Mouse (Mus musculus): ENCODE measurements around the gene Chst11.

Chst11 gene

DNA sequence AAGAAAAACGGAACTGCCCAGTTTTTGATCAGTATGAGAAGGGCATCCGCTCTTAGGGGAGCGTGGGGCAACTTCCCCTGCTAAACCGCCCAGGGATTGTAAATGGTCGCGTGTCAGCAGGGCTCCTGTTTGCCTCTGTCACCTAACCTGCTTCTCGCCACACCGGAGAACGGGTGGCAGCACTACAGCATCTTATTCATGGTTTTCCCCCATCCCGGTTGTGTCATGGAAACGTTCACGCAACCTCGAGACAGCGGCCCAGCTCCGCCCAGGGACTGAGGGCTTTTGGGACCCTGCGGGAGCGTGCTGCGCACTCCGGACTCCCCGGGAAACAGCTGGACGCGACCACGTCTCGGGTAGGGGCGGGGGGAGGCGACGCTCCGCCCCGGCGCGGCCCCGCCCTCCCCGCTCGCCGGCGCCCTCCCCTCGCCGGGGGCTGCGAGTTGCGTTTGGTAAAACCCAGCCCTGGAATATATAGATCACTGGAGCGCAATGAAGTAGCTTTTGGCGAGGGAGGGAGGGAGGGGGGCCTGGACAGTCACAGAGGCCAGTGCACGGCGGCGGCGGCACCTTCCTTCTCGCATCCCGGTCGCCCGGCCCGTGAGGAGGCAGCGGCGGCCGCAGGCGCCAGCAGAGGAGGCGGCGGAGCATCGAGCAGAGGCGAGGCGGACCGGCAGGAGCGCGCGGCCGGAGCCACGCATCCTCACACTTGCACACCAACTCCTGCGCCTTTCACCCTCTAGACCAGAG, at the start of gene Chst11:
TSS of gene Chst11 (plus strand) at position 549 of the 750 bp plus-strand sequence.
- peak; percentile 45 for DNase-seq (ENCODE audit: low spot score)

DNA sequence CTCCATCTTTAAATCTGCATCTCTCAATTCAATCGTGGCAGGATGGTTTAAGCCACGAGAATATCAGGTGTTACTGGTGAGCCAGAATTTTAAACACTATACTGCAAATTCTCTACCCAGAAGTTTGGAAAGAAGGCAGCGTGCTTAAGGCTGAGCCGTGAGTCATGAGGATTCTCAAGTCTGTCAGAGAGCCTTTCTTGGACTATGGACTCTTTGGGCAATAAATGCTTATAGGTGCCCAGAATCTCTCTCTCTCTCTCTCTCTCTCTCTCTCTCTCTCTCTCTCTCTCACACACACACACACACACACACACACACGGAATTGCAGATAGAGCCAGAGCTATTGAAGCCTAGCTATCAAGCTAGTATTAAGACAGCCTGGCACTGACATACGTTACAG, 49.5 kb upstream of the Chst11 start:
- no peak for DNase-seq (ENCODE audit: low spot score)

DNA sequence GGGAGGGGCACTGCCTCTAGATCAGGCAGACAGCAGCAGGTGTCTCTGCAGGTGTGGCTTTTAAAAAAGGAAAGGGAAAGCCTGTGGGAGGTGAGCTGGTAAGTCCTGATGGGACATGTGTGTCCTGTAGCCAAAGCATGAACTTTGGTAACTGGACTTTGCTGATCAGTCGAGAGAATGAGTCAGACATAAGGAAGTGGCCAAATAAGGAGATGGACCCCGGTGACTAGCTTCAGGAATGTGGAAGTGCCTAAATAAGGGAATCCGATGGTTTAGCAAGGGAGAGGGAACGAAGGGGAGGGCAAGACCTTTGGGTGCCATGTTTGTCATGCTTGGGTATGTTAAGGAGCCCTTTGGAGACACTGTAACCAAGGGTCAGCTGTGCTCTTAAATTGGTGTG, 31.9 kb upstream of the Chst11 start:
- DNase-seq (ENCODE audit: low spot score): no peak

DNA sequence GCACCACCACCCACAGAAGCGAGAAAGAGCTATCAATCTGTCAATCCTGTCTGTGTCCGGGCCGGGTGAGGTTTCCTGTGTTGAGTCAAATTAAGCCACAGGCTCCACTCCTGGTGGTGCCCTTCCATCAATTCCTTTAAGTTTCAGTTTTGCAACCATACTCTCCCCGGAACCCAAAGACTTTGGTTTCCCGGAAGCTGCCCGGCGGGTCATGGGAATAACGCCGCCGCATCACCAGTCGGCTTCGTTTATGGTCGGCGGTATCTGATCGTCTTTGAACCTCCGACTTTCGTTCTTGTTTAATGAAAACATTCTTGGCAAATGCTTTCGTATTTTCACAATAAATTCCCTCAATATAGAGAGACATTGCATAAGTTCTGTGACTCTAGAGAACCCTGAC, 30.2 kb upstream of the Chst11 start:
- no peak for DNase-seq (ENCODE audit: low spot score)

DNA sequence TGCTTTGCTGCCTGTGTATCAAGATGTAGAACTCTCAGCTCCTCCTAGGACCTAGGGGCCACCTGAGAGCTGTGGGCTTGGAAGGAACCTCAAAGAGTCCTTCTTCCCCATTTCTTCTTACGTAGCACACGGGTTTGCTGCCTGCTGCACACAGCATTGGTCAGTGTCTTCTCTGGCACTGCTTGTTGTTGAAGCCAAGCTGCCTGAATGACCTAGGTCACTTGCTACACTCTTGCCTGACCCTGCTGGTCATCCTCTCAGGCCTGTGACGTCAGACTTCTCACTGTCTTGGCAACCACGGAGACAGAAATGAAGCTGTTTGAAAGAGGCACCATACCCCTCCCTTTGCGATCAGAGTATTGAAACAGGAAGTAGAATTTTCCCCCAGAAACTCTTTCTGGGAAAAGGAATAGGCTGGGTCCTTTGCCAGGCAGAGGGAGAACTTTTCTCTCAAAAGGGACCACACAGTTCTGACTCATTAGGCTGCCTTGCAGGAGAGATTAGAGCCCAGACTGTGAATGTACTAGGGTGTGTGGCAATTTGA, 27.0 kb upstream of the Chst11 start:
- DNase-seq (ENCODE audit: low spot score): no peak

DNA sequence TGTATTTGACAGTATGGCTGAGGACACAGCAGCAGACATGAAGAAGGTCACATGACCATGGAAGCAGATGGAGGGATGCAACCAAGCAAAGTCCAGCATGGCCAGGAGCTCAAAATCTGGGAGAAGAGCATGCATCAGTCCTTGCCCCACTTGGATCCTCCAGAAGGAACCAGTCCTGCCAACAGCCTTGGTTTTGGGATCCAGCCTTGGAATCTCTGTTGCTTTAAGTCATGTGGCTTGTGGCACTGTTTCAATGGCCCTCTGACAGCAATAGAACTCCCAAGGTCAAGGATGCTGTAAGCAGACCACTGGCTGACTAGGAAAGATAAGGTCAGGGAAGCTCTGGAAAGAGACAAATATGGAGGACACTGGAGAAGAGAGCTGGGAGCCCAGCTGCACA, 26.0 kb upstream of the Chst11 start:
- no peak for DNase-seq (ENCODE audit: low spot score)

DNA sequence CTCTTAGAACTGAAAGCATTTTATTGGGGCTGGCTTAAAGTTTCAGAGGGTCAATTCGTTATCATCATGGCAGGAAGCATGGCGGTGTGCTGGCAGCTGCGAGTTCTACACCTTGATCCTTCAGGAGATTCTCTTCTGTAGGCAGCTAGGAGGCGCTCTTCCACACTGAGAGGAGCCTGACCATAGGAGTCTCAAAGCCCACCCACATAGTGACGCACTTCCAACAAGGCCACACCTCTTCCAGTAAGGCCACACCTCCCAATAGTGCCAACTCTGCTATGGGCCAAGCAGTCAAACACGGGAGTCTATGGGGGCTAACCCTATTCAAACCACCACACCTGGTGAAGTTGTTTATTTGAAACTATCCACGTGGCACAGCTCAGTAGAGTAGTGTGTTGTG, 24.0 kb upstream of the Chst11 start:
- DNase-seq (ENCODE audit: low spot score): no peak

DNA sequence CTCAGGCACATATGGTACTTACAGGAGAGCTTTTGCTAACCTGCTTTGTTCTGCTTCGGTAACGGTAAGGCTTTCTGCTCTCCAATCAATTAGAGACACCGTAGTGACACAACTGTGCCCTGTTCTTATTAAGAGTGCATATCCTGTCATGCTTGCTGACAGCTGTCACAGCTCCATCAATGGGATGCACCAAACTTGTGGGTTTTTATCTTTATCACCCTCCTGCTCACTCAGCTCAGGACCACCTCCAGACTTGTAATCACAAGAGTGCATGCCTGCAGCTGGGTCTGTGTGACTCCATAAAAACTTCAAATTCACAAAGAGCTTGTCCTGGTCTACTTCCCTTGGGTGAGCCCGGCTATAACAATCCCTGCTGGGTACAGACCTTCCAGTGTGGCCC, 23.3 kb upstream of the Chst11 start:
- DNase-seq (ENCODE audit: low spot score): no peak

DNA sequence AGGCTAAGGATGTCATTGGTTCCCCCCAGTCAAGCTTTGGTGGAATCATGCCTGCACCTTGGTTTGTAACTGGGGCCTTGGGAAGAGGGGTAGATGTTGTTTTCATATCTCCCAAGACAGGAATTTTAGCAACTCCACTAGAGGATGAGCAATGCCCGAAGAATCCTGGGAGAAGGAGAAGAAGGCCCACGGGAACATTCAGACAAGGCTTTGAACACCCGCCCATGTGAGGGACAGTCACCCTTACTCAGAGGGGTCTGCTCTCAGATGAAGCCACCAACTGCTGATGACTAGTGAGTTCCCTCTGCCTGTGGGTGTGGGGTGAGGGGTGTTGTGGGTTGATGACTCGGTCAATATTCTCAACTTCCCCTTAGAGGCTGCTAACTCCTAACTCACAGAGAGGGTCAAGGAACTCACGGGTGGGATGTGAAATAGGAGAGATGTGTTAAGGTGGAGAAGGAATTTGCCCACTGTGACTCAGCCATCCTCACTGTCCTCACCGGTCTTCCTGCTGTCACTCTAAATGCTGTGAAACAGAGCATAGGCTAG, 22.8 kb upstream of the Chst11 start:
- no peak for DNase-seq (ENCODE audit: low spot score)

DNA sequence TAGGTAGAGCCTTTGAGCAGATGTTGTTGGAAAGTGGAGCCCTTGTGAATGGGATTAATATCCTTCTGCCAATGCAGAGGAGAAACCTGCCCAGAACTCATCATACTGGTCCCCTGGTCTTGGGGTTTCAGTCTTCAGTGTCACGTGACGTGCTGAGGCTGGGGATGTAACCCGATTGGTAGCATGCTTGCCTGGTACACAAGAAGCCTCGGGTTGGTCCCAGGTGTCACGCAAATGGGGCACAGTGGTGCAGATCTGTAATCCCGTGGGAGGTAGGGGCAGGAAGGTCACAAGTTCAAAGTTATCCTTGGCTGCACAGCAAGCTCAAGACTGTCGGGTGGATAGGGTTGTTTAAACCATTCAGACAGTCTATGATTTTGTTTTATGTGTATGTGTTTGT, 20.8 kb upstream of the Chst11 start:
- DNase-seq (ENCODE audit: low spot score): no peak

DNA sequence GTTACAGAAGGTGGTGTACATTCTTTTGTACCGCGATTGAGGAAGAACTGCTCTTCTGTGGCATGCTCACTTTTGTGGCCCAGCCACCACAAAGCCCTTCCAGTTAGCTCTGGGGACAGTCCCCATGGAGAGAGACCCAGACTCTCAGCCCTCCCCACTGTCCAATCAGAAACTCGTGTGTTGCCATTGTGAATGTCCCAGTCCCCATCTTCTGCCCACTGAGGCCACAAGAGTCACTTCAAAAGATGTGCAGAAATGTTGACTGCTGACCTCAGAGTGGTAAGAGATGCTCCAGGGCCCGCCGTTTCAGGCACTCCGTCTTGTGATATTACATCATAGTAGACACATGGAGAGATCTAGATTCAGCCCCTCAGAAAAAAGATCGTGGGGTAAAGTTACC, 18.6 kb upstream of the Chst11 start:
- DNase-seq (ENCODE audit: low spot score): no peak

DNA sequence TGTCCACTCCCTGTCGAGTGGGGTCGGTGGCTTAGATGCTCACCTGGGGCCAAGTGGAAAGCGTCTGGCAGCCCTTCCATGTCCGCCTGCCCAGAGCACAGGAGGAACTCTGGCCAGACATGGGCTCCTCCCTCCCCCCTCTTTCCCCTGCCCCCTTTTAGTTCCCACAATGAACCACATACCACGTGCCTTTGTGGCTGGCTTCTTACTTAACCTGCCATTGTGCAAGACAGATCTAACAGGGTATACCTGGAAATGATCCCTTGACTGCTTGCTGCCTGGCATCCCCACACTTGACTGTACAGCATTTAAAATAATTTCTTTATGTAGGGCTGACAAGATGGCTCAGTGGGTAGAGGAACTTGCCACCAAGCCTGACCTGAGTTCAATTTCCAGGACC, 15.7 kb upstream of the Chst11 start:
- DNase-seq (ENCODE audit: low spot score): no peak

DNA sequence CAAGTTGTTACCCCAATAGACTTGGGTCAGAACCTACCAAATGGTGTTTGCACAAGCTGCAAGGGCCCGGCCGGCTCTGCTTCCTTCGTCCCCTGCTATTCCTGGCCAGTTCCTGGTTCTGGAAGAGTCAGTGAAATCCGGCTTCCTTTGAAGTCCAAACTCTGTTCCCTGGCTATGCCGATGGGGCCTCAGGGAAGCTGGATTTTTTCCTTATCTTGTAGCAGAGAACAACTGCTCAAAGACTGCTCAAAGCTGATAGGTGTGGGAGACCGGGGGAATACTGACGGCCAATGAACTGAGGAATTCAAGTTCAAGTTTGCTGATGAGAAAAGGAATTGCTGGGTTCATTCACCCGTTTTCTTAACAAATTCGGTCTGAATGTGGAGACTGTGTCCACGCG, 13.7 kb upstream of the Chst11 start:
- DNase-seq (ENCODE audit: low spot score): no peak

DNA sequence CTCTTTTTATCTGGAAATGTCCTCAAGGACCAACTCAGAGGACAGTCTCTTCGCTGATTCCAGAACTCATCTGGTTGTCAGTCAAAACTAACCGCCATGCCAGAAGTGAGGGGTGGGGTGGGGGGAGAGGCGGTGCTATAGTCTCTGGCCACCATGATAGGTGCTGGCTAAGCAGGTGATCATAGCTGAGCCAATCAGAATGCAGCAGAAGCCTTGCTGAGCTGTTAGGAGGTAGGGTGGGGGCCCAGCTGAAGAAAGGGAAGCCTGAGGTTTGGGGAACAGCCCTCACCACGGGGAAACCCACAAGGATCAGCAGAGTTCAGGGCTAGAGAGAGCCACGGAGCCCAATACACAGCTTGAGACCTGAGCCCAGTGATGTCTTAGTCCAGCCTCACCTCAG, 11.1 kb upstream of the Chst11 start:
- DNase-seq (ENCODE audit: low spot score): no peak

DNA sequence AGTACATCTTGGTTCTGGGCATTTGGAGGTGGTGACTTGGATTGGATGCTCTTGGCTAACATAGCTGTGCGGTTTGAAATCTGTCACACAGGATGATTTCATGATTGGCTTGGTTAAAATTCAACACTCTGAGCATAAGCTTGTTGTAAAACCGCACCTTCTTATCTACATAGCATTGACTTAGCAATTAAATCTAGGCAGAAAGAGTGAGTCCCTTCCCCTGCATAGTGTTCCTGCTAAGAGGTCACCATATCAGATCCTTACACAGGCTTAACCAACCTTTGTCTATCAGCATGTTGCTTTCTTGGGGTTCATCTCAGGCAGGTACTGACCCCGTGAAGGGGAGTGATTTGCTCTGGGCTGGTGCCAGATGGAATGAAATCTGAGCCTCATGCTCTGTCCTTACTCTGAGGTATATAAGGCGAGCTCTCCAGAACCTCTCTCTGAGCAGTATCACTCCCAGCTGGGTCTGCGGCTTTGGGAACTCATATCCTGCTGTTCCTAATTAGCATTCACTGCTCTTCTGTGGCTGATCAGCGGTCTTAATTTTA, 10.6 kb upstream of the Chst11 start:
- DNase-seq (ENCODE audit: low spot score): no peak

DNA sequence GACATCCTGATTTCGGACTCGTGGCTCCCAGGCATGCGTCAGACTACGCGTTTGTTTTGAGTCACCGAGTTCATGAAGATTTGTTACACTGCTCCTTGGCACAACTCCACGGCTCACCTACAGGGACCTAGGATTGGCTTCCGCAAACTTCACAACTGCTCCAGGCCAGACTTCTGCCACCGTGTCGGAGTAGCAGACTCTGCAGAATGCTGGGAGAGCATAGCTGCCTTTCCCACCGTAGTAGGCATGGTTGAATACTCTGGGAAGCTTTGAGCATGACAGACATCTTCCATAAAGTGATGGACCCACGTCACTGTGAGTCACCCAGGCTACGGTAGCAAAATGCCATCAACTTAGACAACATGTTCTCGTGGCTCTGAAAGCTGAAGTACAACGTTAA, 9.5 kb upstream of the Chst11 start:
- no peak for DNase-seq (ENCODE audit: low spot score)

DNA sequence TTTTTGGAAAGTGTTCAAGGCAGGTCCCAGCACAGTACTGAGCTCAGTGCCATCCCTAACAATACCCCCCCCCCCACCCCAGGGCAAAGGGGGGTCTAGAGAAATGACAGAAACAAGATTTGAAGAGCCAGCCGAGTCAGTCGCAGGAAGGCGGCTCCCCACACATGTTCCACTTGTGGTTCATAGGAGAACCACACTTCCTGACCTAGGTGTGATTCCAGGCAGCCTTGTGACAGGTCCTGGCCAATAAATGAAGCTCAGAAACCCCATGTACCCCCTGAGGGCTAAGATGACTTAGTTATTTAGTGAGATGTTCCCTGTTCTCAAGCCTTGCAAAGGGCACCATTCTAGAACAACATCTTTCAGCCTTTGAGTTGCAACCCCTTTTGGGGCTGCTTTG, 3.0 kb upstream of the Chst11 start:
- no peak for DNase-seq (ENCODE audit: low spot score)

DNA sequence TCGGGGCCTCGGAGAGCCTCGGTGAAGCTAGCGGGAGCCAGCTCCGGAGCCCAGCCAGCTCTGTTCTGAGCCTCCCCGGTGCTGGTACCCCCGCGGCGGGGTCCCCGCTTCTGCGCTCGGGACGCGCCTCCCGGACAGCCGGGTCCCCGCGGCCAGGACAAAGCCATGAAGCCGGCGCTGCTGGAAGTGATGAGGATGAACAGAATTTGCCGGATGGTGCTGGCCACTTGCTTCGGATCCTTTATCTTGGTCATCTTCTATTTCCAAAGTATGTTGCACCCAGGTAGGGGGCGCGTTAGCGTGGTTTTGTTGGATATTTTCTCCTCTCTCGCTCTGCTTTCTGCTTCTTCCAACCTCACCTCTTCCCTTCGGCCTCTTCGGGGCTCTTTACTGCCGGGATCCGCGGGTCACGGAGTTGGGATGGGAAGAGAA, 418 bp downstream of the Chst11 start:
- no peak for DNase-seq (ENCODE audit: low spot score)

DNA sequence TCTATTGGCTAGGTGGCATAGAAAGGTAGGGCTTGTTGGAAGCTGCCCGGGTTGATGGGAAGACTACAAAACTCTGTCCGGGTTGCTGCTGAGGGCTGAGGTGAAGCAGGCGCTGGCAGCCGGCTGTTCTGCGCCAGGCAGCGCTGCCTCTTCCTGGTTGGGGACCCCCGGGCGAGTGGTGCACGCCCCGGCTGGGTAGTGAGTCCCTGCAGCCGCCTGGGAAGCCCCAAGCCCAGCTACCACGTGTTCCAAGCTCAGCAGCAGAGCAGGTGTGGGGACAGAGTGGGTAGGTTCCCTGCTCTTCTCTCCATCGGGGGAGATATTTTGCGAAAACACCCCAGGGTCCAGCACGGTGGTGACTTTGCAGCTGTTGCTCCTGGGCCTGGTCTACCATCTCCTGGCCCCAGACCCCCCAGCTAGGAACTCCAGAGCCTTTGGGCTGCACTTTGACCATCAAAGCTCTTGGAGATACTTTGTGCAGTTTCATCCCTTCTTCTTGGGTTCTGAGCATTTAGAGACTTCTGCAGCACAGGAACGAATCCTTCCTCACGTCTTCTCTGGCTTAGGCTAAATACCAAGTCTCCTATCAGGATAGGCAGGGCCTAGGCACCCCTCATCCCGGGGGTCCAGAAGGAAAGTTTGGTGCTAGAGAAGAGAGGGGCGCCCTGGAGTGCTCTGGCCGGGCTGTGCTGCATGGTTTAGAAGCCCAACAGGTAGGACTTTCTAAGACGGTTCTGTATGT, 1.1 kb downstream of the Chst11 start:
- DNase-seq (ENCODE audit: low spot score): no peak

DNA sequence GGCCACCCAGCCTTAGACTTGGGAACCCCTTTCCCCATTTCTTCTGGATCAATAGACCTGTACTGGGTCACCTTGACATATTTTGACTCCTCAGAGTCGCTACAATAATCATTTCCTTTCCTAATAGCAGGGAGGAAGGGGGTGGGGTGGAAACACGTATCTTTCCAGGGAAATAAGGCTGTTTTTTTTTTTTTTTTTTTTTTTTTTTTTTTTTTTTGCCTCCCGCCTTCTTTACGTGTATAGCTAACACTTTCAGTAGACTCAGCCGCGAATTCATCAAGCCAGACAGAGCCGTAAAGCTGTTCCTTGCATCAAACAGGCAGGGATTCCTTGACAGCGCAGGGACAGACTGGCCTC, 1.7 kb downstream of the Chst11 start:
- no peak for DNase-seq (ENCODE audit: low spot score)

DNA sequence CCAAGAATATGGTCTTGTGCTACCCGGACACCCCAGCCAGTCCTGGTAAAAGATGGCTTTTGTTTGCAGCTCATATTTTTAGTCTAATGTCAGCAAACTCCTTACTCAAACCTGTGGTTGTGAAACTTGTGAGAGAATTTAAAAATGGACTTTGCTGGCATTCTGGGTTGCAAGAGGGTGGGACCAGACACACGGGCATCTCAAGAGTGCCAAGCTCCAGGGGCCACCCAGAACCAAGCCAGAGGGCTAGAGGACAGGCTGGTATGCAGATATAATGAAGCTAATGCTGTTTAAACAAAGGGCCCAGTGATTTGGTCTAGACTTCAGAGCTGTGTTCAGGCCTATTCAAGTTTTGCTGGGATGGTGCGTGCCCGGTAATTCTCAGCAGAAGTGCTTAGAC, 2.1 kb downstream of the Chst11 start:
- DNase-seq (ENCODE audit: low spot score): no peak

DNA sequence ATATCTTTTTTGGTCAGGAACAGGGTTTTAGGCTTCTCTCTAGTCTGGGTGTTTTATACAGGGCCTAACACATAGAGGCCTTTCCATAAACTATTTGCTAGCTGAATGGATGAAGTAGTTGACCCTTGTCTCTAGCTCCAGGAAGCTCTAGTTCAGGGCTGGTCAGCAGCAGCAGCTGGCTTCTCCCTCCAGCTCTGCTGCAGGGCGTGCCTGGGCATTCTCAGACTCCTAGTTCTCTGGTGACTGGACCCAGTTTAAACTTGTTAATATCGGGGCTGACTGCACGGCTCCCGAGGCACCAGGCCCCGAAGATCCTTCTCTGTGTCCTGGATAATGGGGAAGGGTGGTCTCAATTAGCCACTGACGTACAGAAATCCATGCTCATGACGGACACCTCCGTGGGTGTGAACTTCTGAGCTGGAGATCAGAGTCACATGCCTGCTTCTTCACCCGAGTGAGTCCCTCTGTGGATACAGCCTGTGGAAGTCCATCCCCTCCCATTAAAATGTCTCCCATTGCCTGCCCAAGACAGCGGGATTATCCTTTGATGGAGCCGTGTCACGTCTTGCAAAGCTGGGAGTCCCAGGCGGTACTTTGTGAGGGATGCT, 4.2 kb downstream of the Chst11 start:
- DNase-seq (ENCODE audit: low spot score): no peak

DNA sequence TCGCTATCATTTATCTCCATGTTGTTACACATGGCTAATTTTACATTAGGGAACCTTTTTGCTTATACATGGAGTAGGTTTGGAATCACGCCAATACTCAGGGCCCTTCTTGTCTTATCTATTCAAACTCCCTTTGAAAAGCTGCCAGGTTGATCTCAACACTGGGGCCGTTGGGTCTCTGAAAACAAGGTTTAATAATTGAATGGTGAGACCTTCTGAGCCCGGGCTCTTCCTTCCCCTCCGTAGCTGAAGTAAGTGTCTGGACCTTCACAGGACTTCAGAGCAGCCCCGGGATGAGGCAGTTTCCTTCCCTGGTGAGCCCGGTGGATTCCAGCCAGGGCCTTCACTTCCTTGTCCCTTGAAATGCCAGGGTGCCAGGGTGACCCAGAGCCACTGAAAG, 5.6 kb downstream of the Chst11 start:
- DNase-seq (ENCODE audit: low spot score): no peak
